Mouse (Mus musculus): Measurements from ENCODE around the gene Mnat1. TPM values are rescaled to one million over a fixed set of nuclear protein-coding genes. Genes with fewer than 3 reads are reported as not detected.
"Not testable (repeated sequence)": the region's sequence is repeated elsewhere in the genome, so short reads cannot be mapped to it uniquely, and the experiment has no call there.

Mnat1 gene
- polyA plus RNA-seq, 1 experiment = 7.3 TPM

DNA sequence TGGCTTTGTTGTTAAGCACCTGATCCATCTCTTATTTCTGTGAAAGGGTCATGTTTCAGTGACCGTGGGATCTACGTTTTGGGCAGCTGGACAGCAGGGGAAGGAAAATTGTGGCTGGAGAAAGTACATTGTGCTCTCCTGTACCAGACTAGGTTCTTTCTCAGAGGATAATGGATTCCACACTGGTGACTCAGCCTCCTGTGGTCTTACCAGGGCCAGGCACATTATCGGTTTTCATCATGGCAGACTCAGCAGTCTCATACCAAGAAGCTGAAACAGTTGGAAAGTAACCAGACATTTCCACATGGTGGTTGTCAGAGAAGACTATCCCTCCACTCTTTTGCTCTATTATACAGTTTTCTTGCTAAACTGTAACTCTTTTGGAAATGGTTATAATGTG lies 23.7 kb downstream of the Mnat1 start:
- no peak for DNase-seq (ENCODE audit: low read depth)

DNA sequence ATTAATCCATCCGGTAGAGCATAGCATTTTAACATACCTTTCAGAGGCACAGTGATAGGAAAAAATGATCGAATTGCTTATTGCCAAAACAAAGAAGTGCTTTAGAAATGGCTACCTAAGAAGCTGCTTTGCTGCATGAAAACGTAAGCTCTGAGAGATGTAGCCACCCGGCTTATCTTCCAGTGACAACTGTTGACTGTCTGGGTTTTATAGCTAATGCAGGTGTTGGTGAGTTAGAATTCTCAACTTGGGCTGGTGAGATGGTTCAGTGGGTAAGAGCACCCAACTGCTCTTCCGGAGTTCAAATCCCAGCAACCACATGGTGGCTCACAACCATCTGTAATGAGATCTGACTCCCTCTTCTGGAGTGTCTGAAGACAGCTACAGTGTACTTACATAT lies 27.5 kb downstream of the Mnat1 start:
- not testable (repeated sequence) for DNase-seq (ENCODE audit: low read depth)

DNA sequence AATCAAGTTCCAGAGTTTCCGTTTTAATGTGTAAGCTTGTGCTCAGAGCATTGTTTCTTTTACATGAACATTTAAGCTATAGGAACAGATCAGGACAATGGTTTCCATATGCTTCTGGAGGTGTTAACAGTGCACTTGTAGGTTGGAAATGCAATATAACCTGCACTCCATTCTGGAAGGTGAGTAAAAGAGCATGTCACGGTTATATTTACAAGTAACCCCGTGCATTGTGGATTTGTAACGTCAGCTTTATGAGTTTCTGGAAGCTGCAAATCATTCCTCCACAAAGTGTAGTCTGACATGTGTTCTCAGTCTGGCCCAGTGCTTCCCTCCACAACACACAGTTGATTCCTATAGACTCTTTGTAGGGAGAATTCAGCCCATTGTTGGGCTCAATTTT lies 30.6 kb downstream of the Mnat1 start:
- no peak for DNase-seq (ENCODE audit: low read depth)

DNA sequence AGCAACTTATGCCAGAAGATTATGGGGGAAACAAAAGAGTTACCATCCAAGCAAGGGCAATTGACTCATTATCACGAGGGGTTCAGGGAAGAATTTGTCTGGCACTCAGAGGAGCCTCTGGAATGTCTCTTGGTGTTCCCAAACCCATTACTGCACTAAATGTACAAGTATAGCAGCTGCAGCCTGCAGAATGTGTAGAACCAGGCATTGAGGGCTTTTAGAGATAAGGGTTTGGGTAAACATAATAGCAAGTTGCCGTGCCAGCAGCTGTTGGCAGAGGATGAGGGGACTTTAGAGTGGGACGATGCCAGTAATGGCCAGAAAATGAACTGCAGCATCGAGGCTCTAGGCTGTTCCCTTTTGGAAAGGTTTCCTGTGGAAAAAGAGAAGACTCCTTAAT lies 36.8 kb downstream of the Mnat1 start:
- DNase-seq (ENCODE audit: low read depth) = no peak

DNA sequence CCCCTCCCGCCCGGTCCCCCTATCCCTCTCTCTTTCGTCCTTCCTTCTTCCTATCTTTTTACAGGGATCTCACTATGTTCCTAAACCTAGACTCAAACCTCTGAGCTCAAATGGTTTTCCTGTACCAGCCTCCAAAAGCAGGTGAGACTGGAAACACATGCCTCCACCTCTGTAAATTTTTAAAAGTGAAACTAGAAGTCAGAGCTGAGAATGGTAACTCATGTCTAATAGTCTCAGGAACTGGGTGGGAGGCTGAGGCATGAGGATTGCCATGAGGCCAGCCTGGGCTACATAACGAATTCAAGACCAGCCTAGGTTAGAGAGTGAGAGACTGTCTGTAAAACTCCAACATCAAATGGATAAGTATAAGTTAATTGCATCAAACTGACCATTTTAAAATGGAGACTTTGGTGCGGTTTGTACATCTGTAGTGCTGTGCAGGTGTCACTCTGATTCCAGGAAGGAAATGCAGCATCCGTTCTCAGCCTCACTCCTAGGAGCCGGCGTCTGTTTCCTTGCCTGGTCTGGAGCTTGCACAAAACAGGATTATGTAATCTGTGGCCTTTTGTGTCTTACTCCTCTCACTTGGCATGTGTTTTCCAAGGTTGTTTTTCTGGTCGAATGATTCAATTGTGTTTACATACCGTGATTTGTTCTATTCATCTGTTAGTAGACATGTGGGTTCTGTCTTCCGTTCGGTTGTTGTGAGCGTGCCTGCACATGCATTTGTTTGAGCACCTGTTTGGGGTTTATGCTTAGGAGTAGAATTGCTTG lies 39.1 kb downstream of the Mnat1 start:
- peak; percentile 44 for DNase-seq (ENCODE audit: low read depth)

DNA sequence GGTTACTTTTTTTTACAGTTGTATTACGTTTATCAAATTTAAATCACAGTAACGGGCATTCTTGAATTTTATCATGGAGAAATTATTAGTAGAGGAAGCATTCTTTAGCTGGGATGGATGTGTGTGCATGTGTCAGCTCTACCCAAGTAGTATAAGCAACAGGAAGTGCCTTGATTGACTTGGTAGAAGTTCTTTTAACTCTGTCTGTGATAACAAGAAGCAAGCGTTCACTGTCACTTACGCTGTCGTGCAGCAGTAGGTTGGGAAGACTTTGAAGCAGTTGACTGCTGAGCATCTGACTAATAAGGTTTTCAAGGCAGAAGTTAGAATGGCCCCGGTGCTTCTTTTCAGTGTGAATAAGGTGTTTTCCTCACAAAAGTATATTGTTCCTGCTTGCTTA lies 47.3 kb downstream of the Mnat1 start:
- no peak for DNase-seq (ENCODE audit: low read depth)

DNA sequence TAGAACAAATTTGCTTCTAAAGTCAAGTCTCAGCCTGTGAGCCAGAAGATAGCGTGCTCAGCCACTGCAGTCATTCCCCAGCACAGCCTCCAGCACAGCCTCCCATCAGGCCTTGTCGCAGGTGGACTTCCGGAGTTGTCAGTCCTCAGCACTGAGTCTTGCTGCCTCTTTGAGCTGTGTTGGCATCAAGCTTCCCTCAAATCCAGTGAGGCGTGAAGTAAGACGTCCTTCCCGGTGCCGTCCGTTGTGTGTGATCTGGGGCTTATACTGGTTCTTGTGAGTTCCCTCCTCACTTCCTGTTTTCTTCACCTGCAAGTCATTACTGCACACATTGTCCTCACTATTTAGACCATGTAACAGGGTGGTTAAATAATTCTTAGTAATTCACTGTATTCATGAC lies 60.4 kb downstream of the Mnat1 start:
- no peak for DNase-seq (ENCODE audit: low read depth)

DNA sequence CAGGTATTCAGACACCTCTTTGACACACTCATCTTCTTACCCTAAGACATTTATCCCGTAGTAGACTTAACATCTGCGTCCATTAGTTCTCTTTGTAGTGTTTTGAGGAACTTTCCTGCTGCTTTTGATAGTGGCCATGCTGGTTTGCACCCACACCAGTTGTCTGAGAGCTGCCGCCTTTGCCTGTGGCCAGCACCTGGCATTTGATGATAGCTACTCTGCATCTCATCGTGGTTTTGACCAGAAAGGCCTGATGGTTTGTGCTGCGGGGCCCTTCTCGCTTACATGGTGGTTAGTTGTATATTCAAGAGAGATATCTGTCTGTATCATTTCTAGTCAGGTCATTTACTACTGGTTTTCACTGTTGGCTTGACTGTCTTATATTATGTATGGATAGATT lies 73.8 kb downstream of the Mnat1 start:
- no peak for DNase-seq (ENCODE audit: low read depth)

DNA sequence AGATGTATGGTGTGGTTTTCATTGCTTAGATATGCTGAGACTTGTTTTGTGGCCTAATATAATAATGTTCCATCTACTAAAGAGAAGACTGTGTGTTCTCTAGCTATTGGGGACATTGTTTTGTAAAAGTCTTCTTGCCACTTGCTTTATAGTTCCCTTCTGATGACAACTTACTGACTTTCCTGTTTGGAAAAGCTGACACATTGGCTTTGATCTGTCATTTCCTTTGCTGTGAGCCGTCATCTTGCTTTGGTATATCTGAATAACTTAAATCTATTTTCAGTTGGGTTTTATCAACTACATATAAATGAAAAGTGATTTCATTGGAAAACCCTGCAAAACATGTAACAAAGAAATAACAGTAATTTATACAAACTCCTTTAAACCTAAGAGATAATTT lies 74.9 kb downstream of the Mnat1 start:
- DNase-seq (ENCODE audit: low read depth) = no peak

DNA sequence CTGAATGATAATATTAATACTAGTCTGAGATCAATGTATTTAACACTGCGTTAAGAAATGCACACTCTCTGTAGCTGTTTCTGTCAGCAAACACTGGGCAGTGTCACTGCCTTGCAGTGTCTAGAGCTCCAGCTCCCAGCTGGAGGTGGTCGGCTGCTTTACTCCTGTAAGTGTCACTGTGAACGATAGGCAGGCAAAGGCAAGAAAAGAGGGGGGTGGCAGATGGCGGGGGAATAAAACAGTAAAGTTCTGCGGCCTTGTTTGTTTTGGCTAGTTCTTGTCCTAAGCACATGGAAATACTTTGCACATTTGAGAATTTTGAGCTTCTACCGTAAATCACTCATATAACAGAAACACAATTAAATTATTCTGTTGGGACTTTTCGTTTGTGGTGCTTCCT lies 75.9 kb downstream of the Mnat1 start:
- DNase-seq (ENCODE audit: low read depth) = no peak

DNA sequence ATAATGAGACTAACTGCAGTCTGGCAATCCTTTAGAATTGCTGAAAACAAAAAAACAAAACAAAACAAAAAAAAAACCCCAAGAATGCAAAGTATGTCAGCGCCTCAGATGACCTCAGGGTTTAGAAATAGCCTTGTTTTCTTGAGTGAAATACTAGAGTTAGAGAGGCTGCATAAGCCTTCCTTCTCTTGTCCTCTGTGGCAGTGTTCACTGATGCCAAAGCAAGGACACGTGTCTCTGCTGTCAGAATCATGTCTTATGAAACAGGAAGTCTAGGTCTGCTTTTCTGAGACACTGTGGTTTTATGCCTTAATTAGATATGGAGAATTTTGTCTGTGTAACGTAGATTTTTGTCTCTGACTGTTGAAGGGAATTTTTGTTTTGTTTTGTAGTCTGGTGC lies 78.1 kb downstream of the Mnat1 start:
- DNase-seq (ENCODE audit: low read depth) = no peak

DNA sequence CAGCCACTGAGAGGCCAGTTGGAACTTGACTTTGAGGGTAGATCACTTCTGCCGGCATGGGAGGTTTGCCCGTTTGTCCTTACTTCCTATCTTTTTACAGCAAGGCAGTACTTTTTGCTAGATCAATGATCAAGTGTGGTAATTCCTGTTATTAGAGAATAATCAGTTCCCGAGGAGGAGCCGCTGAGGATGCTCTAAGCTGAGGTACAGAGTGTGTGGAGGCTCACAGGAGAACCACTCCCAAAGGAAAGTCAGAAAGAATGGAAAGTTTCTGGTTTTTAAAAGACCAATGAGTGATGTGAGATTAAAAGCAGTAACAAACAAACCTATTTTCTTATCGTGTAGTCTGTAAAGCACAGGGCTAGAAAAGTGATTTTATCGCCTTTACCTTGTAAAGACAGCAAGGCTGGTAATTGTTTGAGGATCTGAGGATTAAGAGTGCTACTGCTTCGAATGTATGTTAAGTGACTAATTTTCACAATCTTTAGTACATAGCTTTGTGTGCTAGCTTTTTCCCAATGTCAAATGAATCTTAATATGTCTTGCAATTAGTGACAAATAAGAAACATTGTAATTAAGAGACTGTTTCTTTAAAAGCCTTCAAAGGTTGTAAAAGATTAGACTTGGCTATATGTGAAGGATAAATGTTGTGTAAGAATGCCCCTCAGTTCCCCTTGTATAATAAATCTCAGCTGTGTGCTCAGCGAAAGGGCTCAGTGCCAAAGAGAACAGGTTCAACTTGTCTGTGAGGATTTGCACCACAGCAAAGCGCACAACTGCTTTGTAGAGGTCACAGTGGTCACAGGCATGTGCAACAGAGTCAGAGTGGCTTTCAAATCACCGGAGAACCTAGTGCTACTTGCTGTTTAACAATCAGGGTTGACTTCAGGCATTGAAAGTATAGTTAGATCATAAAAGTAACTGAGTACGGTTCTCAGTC lies 82.5 kb downstream of the Mnat1 start:
- DNase-seq (ENCODE audit: low read depth) = peak; percentile 90

DNA sequence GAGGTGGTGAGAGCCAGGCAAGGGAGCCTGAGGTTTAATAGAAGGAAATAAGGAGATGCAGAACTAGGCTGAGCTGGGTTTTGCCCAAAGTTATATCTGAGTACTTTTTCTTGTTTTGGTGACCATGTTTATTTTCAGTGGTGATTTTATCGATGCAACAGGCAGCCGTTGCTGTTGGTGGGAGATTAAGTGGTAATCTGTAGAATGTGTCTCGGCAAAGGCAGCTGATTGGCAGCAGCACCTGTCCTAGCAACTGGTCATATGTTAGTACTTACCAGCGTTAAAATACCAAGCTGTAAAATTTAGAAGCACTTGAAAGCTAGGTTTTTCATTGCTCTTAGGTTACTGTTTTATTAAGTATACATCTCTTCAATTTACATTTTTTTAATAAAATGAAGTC lies 83.5 kb downstream of the Mnat1 start:
- no peak for DNase-seq (ENCODE audit: low read depth)

DNA sequence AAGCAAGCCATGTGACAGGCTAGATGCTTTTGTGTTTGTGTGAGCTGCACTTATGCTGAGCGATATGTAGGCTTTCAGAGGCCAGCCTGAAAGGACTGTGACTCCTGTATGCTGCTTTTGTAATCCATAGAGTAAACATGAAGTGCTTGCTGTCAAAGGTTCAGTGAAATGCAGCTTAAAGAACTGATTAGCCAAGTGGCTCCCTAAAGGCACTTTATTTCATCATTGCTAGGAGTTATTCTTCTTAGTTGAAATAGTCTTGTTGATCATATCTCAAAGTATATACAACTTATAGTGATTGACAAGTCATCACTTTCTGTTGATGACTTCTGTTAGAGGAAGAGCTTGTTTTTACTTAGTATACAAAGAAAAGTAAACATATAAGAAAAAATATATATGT lies 83.9 kb downstream of the Mnat1 start:
- DNase-seq (ENCODE audit: low read depth) = peak; percentile 75

DNA sequence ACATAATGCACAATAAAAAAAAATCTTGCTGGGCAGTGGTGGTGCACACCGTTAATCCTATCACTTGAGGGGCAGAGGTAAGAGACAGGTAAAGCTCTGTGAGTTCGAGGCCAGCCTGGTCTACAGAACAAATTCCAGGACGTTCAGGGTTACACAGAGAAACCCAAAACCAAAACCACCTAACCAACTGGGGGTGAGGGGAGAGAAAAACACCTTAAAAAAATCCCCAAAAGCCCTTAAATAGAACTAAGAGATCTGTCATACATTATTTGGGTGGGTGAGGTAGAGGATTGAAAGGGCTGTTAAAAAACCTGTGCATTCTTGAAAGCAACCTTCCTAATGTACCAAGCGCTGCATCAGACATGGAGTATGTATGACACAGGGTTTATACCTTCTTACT lies 85.0 kb downstream of the Mnat1 start:
- no peak for DNase-seq (ENCODE audit: low read depth)

DNA sequence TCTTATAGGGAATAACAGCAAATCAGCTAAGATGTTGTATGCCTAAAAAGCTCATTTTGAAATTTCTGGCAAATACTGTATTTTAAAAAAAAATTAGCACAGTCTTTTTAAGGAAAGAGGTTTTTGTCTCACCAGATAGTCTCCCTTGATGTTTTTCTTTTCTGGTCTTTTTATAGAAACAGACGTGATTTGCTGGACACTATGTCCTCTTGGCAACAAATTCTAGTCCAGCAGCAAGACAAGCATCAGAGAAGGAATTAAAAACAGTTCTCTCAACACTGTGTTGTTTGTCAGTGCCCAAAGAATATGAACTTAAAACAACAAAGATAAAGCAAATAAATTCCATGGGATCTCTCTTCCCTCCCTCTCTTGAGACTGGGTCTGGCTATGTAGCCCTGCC lies 85.6 kb downstream of the Mnat1 start:
- no peak for DNase-seq (ENCODE audit: low read depth)

DNA sequence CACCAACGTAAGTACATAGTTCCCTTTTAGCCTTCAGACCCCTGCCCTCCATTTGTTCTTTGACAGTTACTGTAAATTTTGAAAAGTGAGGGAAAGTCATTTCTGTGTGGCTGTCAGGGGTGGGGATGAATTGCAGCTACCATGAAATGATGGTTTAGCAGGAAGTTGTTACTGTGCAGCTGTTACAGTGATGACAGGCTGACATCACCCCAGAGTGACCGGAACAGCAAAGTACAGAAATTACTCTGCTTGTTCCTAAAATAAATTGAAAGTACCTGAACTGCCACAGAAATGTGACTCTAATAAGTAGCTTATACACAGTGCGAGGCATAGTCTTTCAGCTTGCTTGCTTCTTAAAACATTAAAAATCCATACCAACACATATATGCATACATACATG lies 86.9 kb downstream of the Mnat1 start:
- no peak for DNase-seq (ENCODE audit: low read depth)

DNA sequence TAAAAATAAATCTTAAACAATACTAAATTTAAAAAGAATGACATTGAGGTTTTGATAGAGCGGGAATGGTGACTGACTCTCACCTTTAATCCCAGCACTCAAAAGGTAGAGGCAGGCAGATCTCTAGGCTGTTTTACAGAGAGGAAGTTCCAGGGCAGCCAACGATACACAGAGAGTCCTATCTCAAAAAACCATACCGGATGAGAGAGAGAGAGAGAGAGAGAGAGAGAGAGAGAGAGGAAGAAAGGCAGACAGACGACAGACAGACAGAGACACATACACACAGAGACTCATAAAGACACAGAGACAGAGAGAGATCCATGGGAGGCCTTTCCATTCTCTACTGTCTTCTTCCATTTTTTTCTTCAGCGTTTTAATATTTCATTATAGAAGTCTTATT lies 92.3 kb downstream of the Mnat1 start:
- no peak for DNase-seq (ENCODE audit: low read depth)

DNA sequence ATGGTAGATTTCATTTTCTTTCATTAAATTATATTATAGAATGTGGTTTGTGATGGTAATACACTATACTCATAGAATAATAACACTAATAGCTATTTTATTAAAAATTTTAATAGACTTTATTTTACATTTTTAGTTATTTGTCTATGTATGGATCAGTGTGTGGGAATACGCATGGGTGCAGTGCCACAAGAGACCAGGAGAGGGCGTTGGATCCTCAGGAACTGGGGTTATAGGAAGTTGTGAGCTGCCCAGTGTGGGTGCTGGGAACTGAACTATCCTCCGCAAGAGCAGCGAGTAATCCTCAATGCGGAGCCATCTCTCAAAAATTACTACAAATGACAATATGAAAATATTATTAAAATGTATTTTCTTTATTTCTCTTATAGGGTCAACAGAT lies 95.1 kb downstream of the Mnat1 start:
- no peak for DNase-seq (ENCODE audit: low read depth)

DNA sequence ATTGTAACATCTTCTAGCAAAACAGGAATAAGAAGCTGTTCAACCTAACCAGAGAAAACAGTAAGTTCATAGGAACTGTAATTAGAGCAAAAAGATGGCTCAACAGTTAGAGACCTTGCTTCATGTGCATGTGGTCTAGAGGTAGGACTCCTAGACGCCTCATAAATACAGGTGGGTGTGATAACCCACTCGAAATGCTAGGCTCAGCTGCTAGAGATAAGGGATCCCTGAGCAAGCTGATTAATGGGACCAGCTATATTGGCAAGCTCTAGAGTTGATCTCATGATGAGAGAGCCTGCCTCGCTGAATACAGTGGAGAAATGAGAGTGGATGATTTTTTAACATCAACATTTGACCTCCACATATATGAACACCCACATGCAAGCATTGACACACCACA lies 97.7 kb downstream of the Mnat1 start:
- no peak for DNase-seq (ENCODE audit: low read depth)

DNA sequence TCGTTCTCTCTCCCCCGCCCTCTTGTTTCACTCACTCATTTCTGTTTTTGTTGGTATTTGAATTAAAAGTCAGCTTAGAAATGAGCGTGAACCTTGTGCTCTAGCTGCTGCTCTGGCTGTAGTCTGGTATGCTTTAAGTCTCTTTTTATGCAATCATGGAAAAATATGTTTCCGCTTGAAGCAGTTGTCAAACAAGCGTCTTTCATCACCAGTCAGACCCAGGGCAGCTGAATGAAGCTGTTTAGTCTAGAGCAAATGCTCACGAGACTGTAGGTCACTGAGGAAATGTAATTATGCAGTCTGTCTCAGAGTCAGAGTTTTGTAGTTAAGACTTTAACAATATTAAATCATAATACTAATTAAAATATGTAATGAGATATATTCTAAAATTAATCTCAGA lies 100.4 kb downstream of the Mnat1 start:
- DNase-seq (ENCODE audit: low read depth) = no peak

DNA sequence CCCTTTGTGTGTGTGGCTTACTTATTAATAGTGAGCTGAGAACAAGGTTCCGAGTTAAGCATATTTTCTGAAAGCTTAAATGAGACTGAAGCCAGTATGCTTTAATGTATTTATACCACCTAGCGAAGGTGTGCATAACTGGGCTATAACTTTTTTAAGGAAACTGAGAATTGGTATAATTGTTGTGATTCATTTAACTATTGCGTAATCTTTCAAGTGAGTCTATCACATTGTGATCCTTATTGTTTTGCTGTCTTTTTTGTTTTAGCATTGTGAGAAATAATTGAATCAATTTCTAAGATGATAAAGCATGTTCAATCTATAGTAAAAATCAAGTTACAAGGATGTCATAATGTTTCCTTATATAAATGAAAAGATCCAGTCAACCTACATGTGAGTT lies 104.9 kb downstream of the Mnat1 start:
- no peak for DNase-seq (ENCODE audit: low read depth)

DNA sequence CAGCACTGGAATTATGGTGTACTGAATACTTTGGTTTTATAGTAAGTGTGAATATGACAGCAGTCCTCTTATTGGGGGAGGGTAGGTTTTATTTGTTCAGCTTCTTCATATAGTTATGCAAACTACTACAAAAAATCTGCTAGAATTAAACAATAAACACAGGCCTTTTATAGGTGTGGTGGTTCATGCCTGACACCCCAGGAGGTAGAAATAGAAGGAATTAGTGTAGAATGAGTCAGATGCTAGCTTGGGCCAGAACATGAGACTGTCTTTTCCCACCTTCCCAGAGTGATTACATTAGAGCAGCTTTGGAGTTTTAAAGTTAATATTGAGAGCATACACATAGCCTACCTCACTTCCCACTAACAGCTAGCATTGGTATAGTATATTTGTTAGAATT lies 106.7 kb downstream of the Mnat1 start:
- no peak for DNase-seq (ENCODE audit: low read depth)

Measured in gonadal fat pad, adult 2 months (tissue).